In genomic region chr9:24379321-24379720, GRCm38 (mm10) we compare ENCODE assay signal across 12 mouse cellular contexts.
A peak's percentile ranks its signal among the peaks of the same experiment; 100 is the strongest.
DNase-seq lines count a peak whose midpoint lies in the region; ATAC-seq and TF ChIP-seq lines count a peak whose summit lies in the region.
"Had no signal": no experiment of that assay in that cellular context is flagged by ENCODE, and none has a peak within 500 bp of the region (broad histone marks: within the 10 kb centered on the region; RNA-seq: fewer than 3 reads in every experiment).

No protein-coding gene starts in this region.

- no peak for TF ChIP-seq CTCF in lung, adult 2 months (IDR thresholded peaks at IDR 0.05; ENCODE audit: insufficient read depth, low read length)

- no peaks in the 10 kb centered on the region for H3K9me3 ChIP-seq in kidney, embryonic 15.5 days (replicated peaks)
- no peaks in the 10 kb centered on the region for H3K9me3 ChIP-seq in hindbrain, embryonic 12.5 days (replicated peaks)
- H3K9me3 ChIP-seq: limb, embryonic 12.5 days; stomach, embryonic 15.5 days had no signal

- no peak overlapping the region for H3K9ac ChIP-seq in kidney, embryonic 15.5 days
- no peak overlapping the region for H3K9ac ChIP-seq in hindbrain, embryonic 12.5 days
- H3K9ac ChIP-seq: limb, embryonic 12.5 days; stomach, embryonic 15.5 days had no signal

- H3K4me1 ChIP-seq in kidney, embryonic 15.5 days = no peaks in the 10 kb centered on the region
- H3K4me1 ChIP-seq in hindbrain, embryonic 12.5 days = 0 out of 2 replicates have a peak, but pooled peaks cover 5% of the 10 kb centered on the region
- H3K4me1 ChIP-seq in lung, adult 2 months (ENCODE audit: control insufficient read depth, insufficient read depth, low read length) = no peaks in the 10 kb centered on the region
- H3K4me1 ChIP-seq: limb, embryonic 12.5 days; stomach, embryonic 15.5 days had no signal

- H3K4me3 ChIP-seq in kidney, embryonic 15.5 days (replicated peaks) = no peak overlapping the region
- no peak overlapping the region for H3K4me3 ChIP-seq in hindbrain, embryonic 12.5 days
- H3K4me3 ChIP-seq in lung, adult 2 months (replicated peaks; ENCODE audit: extremely low read depth, low read depth, low read length) = no peak overlapping the region
- H3K4me3 ChIP-seq: limb, embryonic 12.5 days; stomach, embryonic 15.5 days had no signal

- no peak for TF ChIP-seq POLR2A in lung, adult 2 months (IDR thresholded peaks at IDR 0.05; ENCODE audit: borderline replicate concordance, extremely low read depth, low read depth, low read length)

- peak; percentile 5 for DNase-seq in kidney, postnatal 10 days
- peak; percentile 51 for DNase-seq in adrenal gland, adult 2 months
- peak; percentile 4 to 8 for DNase-seq in cerebellum, adult 18-20 months
- no peak for DNase-seq in spleen, postnatal 14 days (ENCODE audit: low spot score in 2 of 2)
- no peak for DNase-seq in lung, adult 2 months
- no peak for DNase-seq in urinary bladder, postnatal 25 days (ENCODE audit: low spot score)
- DNase-seq: gastrocnemius, postnatal 36 days had no signal

- no peak overlapping the region for H3K4me2 ChIP-seq in kidney, embryonic 15.5 days
- H3K4me2 ChIP-seq in hindbrain, embryonic 12.5 days (replicated peaks) = no peak overlapping the region
- H3K4me2 ChIP-seq: limb, embryonic 12.5 days; stomach, embryonic 15.5 days had no signal

- H3K36me3 ChIP-seq in kidney, embryonic 15.5 days = no peaks in the 10 kb centered on the region
- no peaks in the 10 kb centered on the region for H3K36me3 ChIP-seq in hindbrain, embryonic 12.5 days
- H3K36me3 ChIP-seq: limb, embryonic 12.5 days; stomach, embryonic 15.5 days had no signal

- H3K27ac ChIP-seq in kidney, embryonic 15.5 days = no peak overlapping the region
- H3K27ac ChIP-seq in hindbrain, embryonic 12.5 days = no peak overlapping the region
- H3K27ac ChIP-seq: limb, embryonic 12.5 days; stomach, embryonic 15.5 days had no signal

- ATAC-seq in kidney, embryonic 15.5 days (replicated peaks; ENCODE audit: low FRiP score) = no peak
- ATAC-seq in hindbrain, embryonic 12.5 days (ENCODE audit: low FRiP score) = peak; percentile 78

- no peaks in the 10 kb centered on the region for H3K27me3 ChIP-seq in kidney, embryonic 15.5 days
- H3K27me3 ChIP-seq in hindbrain, embryonic 12.5 days = no peaks in the 10 kb centered on the region
- H3K27me3 ChIP-seq: CH12.LX; limb, embryonic 12.5 days; stomach, embryonic 15.5 days had no signal

- 56% methylated on average over 3 of the region's 3 CpGs for WGBS in kidney, embryonic 15.5 days
- WGBS in hindbrain, embryonic 12.5 days = 36% methylated on average over 3 of the region's 3 CpGs
- 62% methylated on average over 3 of the region's 3 CpGs for WGBS in lung, adult 2 months

Comparison
In these comparisons a context has a peak if more than half of its experiments do, and no peak if none do; other contexts are left out.
1. DNase-seq: peak in kidney, postnatal 10 days (single experiment), adrenal gland, adult 2 months (single experiment) and cerebellum, adult 18-20 months (2 of 2); none in spleen, postnatal 14 days (0 of 2), lung, adult 2 months (single experiment) and urinary bladder, postnatal 25 days (single experiment).